Mouse (Mus musculus) intestine, postnatal 0 days (tissue): ENCODE data around the gene Schip1. TPM values are rescaled to one million over a fixed set of nuclear protein-coding genes. Genes with fewer than 3 reads are reported as not detected.

Experiments
- ATAC-seq: fragments of 200-750 bp; cut with Nextera tagmentation; 2 replicates; pipeline ENCODE4 v1.8.0; 2017; ENCODE audit warnings: mild to moderate bottlenecking, moderate TSS enrichment, moderate library complexity
- H3K27ac ChIP-seq: fragments of 300-500 bp; sonication (generic); 2 replicates; pipeline ENCODE4 v1.5.1; 2014; ENCODE audit warnings: mild to moderate bottlenecking, low read depth, low read length, moderate library complexity
- H3K27me3 ChIP-seq: fragments of 300-500 bp; sonication (generic); replicated peaks from 2 replicates; pipeline ENCODE4 v1.6.1; 2014; ENCODE audit warnings: low read length, mixed read lengths; ENCODE audit not compliant: control insufficient read depth, insufficient read depth
- H3K36me3 ChIP-seq: fragments of 300-500 bp; sonication (generic); 2 replicates; pipeline ENCODE4 v1.6.1; 2014; ENCODE audit warnings: mild to moderate bottlenecking, moderate library complexity; ENCODE audit not compliant: control insufficient read depth, insufficient read depth
- H3K4me1 ChIP-seq: fragments of 300-500 bp; sonication (generic); replicated peaks from 2 replicates; pipeline ENCODE4 v1.6.1; 2014; ENCODE audit warnings: antibody characterized with exemption, low read length, mixed read lengths; ENCODE audit not compliant: control insufficient read depth, insufficient read depth
- H3K4me2 ChIP-seq: fragments of 300-500 bp; sonication (generic); replicated peaks from 2 replicates; pipeline ENCODE4 v1.6.1; 2014; ENCODE audit warnings: low read depth, mild to moderate bottlenecking, moderate library complexity
- H3K4me3 ChIP-seq: fragments of 300-500 bp; sonication (generic); 2 replicates; pipeline ENCODE4 v1.5.1; 2014; ENCODE audit warnings: low read depth, low read length
- H3K9ac ChIP-seq: fragments of 300-500 bp; sonication (generic); 2 replicates; pipeline ENCODE4 v1.6.1; 2014; ENCODE audit warnings: mild to moderate bottlenecking, low read depth, low read length
- H3K9me3 ChIP-seq: fragments of 300-500 bp; sonication (generic); 2 replicates; pipeline ENCODE4 v1.6.1; 2016; ENCODE audit warnings: mixed run types; ENCODE audit not compliant: control insufficient read depth
- CTCF ChIP-seq: sonication (generic); IDR thresholded peaks from 2 replicates; pipeline ENCODE4 v1.5.1; 2016; ENCODE audit warnings: low read depth, mild to moderate bottlenecking, control low read depth, antibody characterized with exemption, moderate library complexity
- WGBS: fragments of 180-500 bp; shearing (Covaris S2); extraction: QIAGEN DNeasy Blood & Tissue Kit; methylation state at CpG from one replicate; pipeline ENCODE4 v1.1.7; 2014; 5-methylcytosine and 5-hydroxymethylcytosine counted together
- polyA plus RNA-seq: library from polyadenylated mRNA; unstranded; fragments of >200 nt; fragmentation: Nextera tagmentation; extraction: Ambion mirVana; gene quantifications from 2 replicates; pipeline ENCODE4 v1.2.1, GENCODE M21; 2015

Gene Schip1
- polyA plus RNA-seq, result 24.2 TPM in 2 replicates

DNA sequence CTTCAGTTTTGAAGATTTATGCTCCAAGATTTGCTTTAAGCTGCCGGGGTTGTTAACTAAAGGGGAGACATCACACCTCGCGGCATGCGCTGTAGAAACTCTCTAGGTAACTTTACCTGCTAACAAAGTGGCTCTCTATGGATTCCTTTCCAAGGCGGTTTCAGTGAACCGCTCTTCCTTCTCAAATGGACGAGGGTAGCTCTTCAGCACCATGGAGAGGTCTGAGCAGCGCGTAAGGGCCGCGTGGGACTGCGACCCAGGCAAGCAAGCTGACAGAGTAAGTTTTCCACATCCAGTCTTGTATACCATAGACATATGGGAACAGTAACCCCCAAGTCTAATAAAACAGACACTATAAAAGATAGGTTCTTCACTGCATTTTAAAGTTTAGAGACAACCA is at the start of gene Schip1:
Gene Schip1, plus strand, starts transcription at position 72 of the 400 bp plus-strand sequence.
- no peaks in the 10 kb centered on the region for H3K36me3 ChIP-seq
- no peaks in the 10 kb centered on the region for H3K4me1 ChIP-seq
- no peaks in the 10 kb centered on the region for H3K9me3 ChIP-seq
- H3K4me3 ChIP-seq, result no peak within 1 kb of the TSS
- TF ChIP-seq CTCF, result no peak
- H3K27me3 ChIP-seq, result no peaks in the 10 kb centered on the region
- WGBS, result 24% methylated on average over 12 of the region's 12 CpGs
- no peak within 1 kb of the TSS for H3K4me2 ChIP-seq
- ATAC-seq, result no peak
- H3K9ac ChIP-seq, result no peak within 1 kb of the TSS
- no peak within 1 kb of the TSS for H3K27ac ChIP-seq

DNA sequence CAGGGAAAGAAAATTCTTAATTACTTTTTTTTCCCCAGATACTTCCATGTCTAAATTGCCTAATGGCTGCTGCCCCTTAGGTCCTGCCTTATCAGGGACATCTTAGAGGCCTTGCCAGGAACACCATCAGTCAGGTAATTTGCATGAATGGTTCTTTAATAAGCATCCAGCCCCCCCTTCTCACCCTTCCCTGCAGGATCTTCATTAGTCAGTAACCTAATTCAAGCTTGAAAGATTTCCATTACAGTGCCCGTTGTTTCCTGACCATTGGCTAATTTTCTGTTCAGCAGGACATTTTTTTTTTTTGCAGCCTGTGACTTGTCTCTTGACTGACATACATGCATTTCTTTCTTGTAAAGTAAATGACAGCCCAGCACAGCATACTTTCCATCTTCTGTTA is 48.8 kb upstream of the Schip1 start:
- 74% methylated on average over 1 of the region's 1 CpGs for WGBS
- H3K9ac ChIP-seq, result no peak overlapping the region
- no peaks in the 10 kb centered on the region for H3K27me3 ChIP-seq
- H3K36me3 ChIP-seq, result no peaks in the 10 kb centered on the region
- H3K4me2 ChIP-seq, result no peak overlapping the region
- no peak overlapping the region for H3K4me3 ChIP-seq
- no peak for TF ChIP-seq CTCF
- H3K27ac ChIP-seq, result no peak overlapping the region
- no peak for ATAC-seq
- H3K4me1 ChIP-seq, result no peaks in the 10 kb centered on the region
- no peaks in the 10 kb centered on the region for H3K9me3 ChIP-seq

DNA sequence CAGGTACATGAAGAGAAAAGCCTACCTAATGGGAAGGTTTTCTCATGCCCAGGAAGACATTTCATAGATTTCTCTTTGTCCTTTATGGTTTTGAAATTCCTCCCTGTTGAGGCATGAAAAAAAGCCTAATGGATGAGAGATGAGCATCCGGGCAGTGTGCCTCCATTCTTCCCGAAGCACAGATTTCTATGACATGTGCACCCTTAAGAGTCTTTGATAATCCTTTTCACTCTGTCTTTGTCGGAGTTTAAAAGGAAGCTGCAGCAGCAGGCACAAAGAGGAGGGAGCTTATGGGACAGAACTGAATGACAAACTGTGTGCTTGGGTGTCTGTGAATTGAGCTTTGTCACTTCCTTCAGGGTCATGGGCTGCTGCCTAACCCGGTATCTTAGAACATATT is 45.2 kb upstream of the Schip1 start:
- 74% methylated on average over 4 of the region's 4 CpGs for WGBS
- TF ChIP-seq CTCF, result no peak
- H3K4me3 ChIP-seq, result no peak overlapping the region

DNA sequence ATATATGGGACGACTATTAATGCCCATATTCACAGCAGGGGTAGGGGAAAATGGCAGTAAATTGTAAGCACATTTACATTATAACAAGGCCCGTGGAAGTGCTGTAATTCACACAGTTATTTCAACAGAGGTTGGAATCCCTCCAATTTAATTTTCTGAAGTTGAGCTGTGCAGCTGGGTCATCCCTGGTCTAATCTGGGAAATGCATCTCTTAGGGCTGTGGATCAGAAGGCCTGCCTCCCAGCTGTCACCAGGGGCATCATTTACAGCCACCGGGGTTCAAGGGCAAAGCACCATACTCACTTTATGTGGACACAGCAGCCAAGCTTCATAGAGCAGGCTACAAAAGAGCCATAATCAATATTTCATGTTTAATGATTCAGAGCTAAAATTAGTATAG is 28.5 kb upstream of the Schip1 start:
- Histone ChIP-seq H3K27me3 (no peaks in the 10 kb centered on the region), H3K27ac (no peak overlapping the region), H3K4me3 (no peak overlapping the region), H3K9ac (no peak overlapping the region), H3K36me3 (no peaks in the 10 kb centered on the region), H3K4me1 (no peaks in the 10 kb centered on the region), H3K4me2 (no peak overlapping the region), H3K9me3 (no peaks in the 10 kb centered on the region)
- WGBS, result 59% methylated on average over 3 of the region's 3 CpGs
- ATAC-seq, result no peak
- TF ChIP-seq CTCF, result no peak

More for the DNA sequence above, 45.2 kb upstream of the Schip1 start:
- ATAC-seq, result no peak
- H3K27me3 ChIP-seq, result no peaks in the 10 kb centered on the region
- no peak overlapping the region for H3K9ac ChIP-seq
- H3K4me2 ChIP-seq, result no peak overlapping the region
- no peaks in the 10 kb centered on the region for H3K4me1 ChIP-seq
- no peaks in the 10 kb centered on the region for H3K9me3 ChIP-seq
- H3K36me3 ChIP-seq, result no peaks in the 10 kb centered on the region
- H3K27ac ChIP-seq, result no peak overlapping the region

DNA sequence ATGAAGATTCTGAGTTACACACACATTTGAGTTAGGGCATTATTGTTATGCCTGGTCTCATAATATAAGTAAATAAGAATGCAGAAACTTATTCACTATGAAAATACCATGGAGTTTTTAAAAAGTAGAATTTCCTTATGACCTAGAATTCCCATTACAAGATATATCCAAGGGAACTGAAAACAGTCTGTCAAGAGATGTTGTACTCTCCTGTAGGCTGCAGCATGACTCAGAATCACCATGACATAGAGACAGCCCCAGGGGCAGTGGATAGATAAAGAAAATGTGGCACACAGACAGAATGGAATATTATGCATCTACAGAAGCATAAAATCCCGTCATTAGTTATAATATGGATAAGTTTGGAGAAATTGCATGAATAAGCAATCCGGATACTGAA is 21.7 kb upstream of the Schip1 start:
- H3K36me3 ChIP-seq, result no peaks in the 10 kb centered on the region
- H3K9me3 ChIP-seq, result no peaks in the 10 kb centered on the region
- H3K4me1 ChIP-seq, result no peaks in the 10 kb centered on the region
- no peak overlapping the region for H3K9ac ChIP-seq
- no peak for TF ChIP-seq CTCF
- WGBS, result 88% methylated on average over 2 of the region's 2 CpGs
- H3K4me2 ChIP-seq, result no peak overlapping the region
- H3K27me3 ChIP-seq, result no peaks in the 10 kb centered on the region
- H3K27ac ChIP-seq, result no peak overlapping the region
- ATAC-seq, result no peak
- no peak overlapping the region for H3K4me3 ChIP-seq

DNA sequence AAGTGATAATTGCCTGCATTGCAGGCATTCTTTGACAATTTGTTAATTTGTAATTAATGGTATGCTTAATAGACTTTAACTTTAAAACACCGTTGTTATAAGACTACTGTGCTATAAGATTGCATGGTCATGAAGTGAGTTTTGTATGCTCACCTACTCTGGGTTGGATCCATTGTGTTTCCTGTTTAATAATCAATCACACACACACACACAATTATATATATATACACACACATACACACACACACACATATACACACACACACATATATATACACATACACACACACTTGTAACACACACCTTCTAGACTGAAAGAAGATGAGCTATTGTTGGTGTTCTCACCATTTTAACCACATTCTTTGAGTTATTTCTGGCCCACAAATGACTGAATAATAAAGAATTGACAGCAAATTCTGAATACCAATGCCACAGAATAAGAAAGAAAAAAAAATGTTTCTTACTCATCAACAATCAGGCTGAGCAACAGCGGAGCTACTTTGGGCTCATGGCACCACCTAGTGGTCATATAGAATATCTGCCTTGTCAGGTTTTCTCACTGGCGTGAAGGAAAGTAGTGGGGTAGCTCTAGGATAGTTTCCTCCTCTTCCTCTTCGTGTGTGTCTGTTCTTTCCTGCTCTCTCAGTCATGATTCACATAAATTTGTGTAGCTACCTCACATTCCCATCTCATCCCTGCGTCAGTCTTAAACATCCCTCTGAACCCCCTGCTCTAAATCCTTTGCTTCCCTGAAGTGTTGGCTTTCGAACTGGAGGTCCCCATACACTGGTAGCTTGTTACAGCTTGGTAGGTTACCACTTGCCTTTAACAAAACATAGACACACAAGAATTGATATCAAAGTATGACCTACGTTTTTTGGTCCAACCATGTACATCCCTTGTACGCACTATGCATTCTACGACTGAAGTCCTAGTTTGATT is 18.9 kb upstream of the Schip1 start:
- H3K9me3 ChIP-seq, result no peaks in the 10 kb centered on the region
- WGBS, result 48% methylated on average over 9 of the region's 9 CpGs
- ATAC-seq, result no peak
- TF ChIP-seq CTCF, result peak; percentile 89
- H3K27me3 ChIP-seq, result no peaks in the 10 kb centered on the region
- no peaks in the 10 kb centered on the region for H3K4me1 ChIP-seq
- no peaks in the 10 kb centered on the region for H3K36me3 ChIP-seq
- no peak overlapping the region for H3K27ac ChIP-seq
- no peak overlapping the region for H3K4me3 ChIP-seq
- no peak overlapping the region for H3K4me2 ChIP-seq
- H3K9ac ChIP-seq, result no peak overlapping the region
